Mouse (Mus musculus): ENCODE data around the gene Gimap5. TPM values are rescaled to one million over a fixed set of nuclear protein-coding genes. Genes with fewer than 3 reads are reported as not detected.
A peak's percentile ranks its signal among the peaks of the same experiment; 100 is the strongest.

Gene Gimap5
- polyA plus RNA-seq, 1 experiment from 2014 or later = 0.71 TPM

DNA sequence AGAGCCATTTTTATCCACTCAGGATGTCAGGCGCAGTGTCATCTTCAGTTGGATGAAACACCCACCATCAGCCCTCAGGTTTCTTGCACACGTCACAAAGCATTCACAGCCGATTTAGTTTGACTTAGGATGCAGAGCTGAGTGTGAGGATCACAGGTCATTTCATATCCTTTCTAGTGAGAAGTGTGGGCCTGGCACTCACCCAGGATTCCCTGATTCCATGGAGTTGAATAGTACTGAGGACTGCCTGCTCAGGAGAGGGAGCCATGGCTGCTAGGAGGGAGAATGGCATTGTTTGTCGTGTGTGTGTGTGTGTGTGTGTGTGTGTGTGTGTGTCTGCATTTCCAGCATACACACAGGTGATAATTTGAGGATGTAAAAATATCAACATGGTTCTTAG lies 25.7 kb upstream of the Gimap5 start:
- H3K9me3 ChIP-seq = no peaks in the 10 kb centered on the region
- H3K4me1 ChIP-seq = peaks cover 2% of the 10 kb centered on the region
- WGBS = 91% methylated on average over 4 of the region's 4 CpGs
- H3K4me3 ChIP-seq = no peak overlapping the region
- no peak overlapping the region for H3K27ac ChIP-seq (replicated peaks)
- H3K27me3 ChIP-seq (replicated peaks; ENCODE audit: low read depth, poor library complexity, severe bottlenecking) = no peaks in the 10 kb centered on the region
- DNase-seq (ENCODE audit: low spot score) = no peak
- H3K36me3 ChIP-seq (replicated peaks) = no peaks in the 10 kb centered on the region

DNA sequence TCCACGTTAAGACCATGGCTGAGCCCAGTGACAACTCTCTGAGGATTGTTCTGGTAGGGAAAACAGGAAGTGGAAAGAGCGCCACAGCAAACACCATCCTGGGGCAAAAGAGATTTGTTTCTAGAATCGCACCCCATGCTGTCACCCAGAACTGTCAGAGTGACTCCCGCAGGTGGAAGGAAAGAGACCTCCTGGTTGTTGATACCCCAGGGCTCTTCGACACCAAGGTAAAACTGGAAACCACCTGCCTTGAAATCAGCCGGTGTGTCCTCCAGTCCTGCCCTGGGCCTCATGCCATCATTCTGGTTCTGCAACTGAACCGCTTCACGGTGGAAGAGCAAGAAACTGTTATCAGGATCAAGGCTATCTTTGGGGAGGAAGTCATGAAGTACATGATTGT lies 22.5 kb upstream of the Gimap5 start:
- no peaks in the 10 kb centered on the region for H3K27me3 ChIP-seq (replicated peaks; ENCODE audit: low read depth, poor library complexity, severe bottlenecking)
- no peak for DNase-seq (ENCODE audit: low spot score)

DNA sequence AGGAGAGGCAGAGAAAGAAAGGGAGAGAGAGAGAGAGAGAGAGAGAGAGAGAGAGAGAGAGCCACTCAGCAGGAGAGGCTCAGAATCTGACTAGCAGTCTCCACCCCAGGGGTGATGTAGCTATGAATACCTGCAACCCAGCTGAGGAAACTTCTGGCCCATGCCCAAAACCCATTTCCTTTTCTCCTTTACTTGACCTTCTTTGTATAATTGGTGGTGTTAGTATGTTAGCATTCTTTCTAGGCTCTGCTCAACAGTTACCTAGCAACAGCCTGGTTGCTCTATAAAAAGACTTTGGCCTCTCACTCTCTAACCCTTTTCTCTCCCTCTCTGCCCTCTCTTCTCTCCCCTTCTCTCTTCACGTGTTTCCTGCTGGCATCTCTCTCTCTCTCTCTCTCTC lies 20.5 kb upstream of the Gimap5 start:
- no peaks in the 10 kb centered on the region for H3K36me3 ChIP-seq (replicated peaks)
- peaks cover 7% of the 10 kb centered on the region for H3K4me1 ChIP-seq
- H3K9me3 ChIP-seq = no peaks in the 10 kb centered on the region
- 0% methylated on average over 1 of the region's 1 CpGs for WGBS
- H3K27ac ChIP-seq (replicated peaks) = no peak overlapping the region
- DNase-seq (ENCODE audit: low spot score) = no peak
- no peaks in the 10 kb centered on the region for H3K27me3 ChIP-seq (replicated peaks; ENCODE audit: low read depth, poor library complexity, severe bottlenecking)
- H3K4me3 ChIP-seq = no peak overlapping the region

More for the DNA sequence above, 22.5 kb upstream of the Gimap5 start:
- Histone ChIP-seq H3K4me1 (peaks cover 7% of the 10 kb centered on the region), H3K9me3 (no peaks in the 10 kb centered on the region), H3K36me3 (replicated peaks) (no peaks in the 10 kb centered on the region), H3K27ac (replicated peaks) (no peak overlapping the region), H3K4me3 (no peak overlapping the region)
- WGBS = 83% methylated on average over 8 of the region's 8 CpGs

DNA sequence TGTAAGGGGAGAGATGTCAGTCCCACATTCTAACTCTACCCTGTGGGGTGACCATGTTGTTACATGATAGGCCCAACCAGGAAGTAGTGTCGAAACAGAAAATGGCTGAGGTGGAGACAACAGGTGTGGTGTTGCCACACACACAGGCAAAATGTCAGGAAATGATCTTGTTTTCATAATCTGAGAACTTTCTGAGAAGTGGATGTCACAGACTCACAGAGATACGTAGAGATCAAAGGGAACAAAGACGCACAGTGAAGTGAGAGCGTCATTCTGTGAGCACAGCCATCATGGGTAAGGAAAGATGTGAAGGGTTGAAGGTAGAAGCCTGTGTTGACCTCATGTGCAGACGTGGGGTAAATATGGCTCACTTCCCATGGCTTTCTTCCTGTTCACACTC lies 18.2 kb upstream of the Gimap5 start:
- Histone ChIP-seq H3K4me1 (peaks cover 7% of the 10 kb centered on the region), H3K9me3 (no peaks in the 10 kb centered on the region), H3K27me3 (replicated peaks; ENCODE audit: low read depth, poor library complexity, severe bottlenecking) (no peaks in the 10 kb centered on the region), H3K4me3 (no peak overlapping the region), H3K36me3 (replicated peaks) (no peaks in the 10 kb centered on the region), H3K27ac (replicated peaks) (no peak overlapping the region)
- DNase-seq (ENCODE audit: low spot score) = no peak
- WGBS = 88% methylated on average over 5 of the region's 5 CpGs

DNA sequence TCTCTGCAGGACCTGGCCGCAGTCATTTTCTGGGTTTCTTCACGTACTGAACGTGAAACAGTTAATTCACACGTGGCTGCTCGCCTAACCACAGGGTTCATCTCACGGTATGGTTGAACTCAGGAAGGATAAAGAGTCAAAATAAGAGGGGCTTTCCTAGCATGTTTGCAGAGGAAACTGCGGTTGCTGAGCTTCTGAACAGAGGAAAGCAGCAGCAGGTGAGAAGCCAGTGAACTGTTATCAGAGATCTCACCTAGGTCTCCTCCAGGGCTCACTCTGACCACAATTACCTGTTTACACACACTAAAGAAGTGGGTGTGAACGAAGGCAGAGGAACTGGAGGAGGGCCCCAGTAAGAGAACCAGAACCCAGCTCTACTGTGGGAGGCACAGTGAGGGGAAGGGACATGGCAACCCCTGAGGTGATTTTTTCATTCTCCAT lies 13.1 kb upstream of the Gimap5 start:
- Histone ChIP-seq H3K4me1 (no peaks in the 10 kb centered on the region), H3K9me3 (no peaks in the 10 kb centered on the region), H3K36me3 (replicated peaks) (no peaks in the 10 kb centered on the region), H3K27ac (replicated peaks) (no peak overlapping the region), H3K27me3 (replicated peaks; ENCODE audit: low read depth, poor library complexity, severe bottlenecking) (no peaks in the 10 kb centered on the region), H3K4me3 (no peak overlapping the region)
- WGBS = 58% methylated on average over 8 of the region's 8 CpGs
- no peak for DNase-seq (ENCODE audit: low spot score)

DNA sequence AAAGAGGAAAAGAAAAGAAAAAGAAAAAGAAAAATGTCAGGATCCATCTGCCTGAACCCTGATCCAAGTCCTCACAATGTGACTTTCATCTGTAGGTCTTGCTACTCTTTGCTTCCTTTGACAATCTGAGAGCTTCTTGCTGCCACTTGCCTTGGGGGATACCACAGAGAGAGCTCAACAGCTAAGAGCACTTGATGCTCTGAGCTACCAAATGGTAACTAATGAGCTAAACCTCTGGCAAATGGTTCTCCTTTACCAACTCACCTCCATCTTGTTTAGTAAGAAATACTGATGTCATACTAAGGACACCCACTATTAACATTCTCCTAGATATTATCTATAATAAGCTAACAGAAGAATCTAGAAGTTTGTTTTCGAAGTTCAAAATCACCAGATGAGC lies 12.3 kb upstream of the Gimap5 start:
- 74% methylated on average over 1 of the region's 1 CpGs for WGBS
- no peaks in the 10 kb centered on the region for H3K4me1 ChIP-seq
- H3K27me3 ChIP-seq (replicated peaks; ENCODE audit: low read depth, poor library complexity, severe bottlenecking) = no peaks in the 10 kb centered on the region

DNA sequence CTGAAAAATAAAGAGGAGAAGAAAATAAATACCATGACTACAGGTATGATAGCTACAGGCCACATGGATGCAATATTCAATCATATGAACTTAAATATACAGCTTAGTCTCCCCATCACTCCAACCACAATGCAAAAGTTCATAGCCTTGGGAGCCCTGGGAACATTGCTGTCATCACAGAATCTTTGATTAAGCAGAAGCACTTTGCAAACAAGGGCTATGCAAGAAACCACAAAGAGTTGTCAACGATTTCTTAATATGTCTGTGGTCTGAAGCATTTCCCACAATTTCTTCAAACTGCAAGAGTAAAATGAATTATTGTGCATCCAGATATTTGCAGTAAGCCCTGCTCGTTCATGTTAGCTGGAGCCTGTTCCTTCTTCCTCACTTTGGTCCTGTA lies 8.9 kb upstream of the Gimap5 start:
- H3K9me3 ChIP-seq = no peaks in the 10 kb centered on the region
- no peak for DNase-seq (ENCODE audit: low spot score)
- peaks cover 20% of the 10 kb centered on the region for H3K27me3 ChIP-seq (replicated peaks; ENCODE audit: low read depth, poor library complexity, severe bottlenecking)
- H3K4me1 ChIP-seq = peaks cover 10% of the 10 kb centered on the region
- no peak overlapping the region for H3K4me3 ChIP-seq
- H3K27ac ChIP-seq (replicated peaks) = no peak overlapping the region
- H3K36me3 ChIP-seq (replicated peaks) = no peaks in the 10 kb centered on the region
- WGBS = 84% methylated on average over 2 of the region's 2 CpGs

More for the DNA sequence above, 12.3 kb upstream of the Gimap5 start:
- Histone ChIP-seq H3K36me3 (replicated peaks) (no peaks in the 10 kb centered on the region), H3K27ac (replicated peaks) (no peak overlapping the region), H3K4me3 (no peak overlapping the region), H3K9me3 (no peaks in the 10 kb centered on the region)
- no peak for DNase-seq (ENCODE audit: low spot score)

DNA sequence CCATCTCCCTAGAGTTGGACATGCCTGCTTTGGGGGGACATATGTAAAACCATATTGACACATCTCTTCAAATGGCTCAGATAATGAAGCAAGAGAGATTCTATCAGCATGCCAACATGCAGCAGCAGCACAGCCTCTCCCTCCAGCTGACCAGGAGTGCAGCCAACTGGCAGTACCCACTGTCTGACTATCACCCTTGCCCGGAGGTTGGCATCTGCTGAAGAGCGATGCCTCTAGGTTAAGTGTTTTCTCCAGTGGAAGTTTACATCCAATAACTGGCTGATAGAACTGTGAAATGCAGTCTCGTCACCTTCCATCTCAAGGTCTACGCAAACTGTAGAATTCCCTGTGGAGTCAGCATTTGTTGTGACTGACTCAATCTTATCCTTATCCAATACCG lies 8.3 kb upstream of the Gimap5 start:
- DNase-seq (ENCODE audit: low spot score) = no peak
- H3K27ac ChIP-seq (replicated peaks) = no peak overlapping the region
- H3K4me1 ChIP-seq = peaks cover 16% of the 10 kb centered on the region
- no peaks in the 10 kb centered on the region for H3K9me3 ChIP-seq
- no peaks in the 10 kb centered on the region for H3K36me3 ChIP-seq (replicated peaks)
- H3K4me3 ChIP-seq = no peak overlapping the region
- H3K27me3 ChIP-seq (replicated peaks; ENCODE audit: low read depth, poor library complexity, severe bottlenecking) = peaks cover 26% of the 10 kb centered on the region
- WGBS = 86% methylated on average over 5 of the region's 5 CpGs

DNA sequence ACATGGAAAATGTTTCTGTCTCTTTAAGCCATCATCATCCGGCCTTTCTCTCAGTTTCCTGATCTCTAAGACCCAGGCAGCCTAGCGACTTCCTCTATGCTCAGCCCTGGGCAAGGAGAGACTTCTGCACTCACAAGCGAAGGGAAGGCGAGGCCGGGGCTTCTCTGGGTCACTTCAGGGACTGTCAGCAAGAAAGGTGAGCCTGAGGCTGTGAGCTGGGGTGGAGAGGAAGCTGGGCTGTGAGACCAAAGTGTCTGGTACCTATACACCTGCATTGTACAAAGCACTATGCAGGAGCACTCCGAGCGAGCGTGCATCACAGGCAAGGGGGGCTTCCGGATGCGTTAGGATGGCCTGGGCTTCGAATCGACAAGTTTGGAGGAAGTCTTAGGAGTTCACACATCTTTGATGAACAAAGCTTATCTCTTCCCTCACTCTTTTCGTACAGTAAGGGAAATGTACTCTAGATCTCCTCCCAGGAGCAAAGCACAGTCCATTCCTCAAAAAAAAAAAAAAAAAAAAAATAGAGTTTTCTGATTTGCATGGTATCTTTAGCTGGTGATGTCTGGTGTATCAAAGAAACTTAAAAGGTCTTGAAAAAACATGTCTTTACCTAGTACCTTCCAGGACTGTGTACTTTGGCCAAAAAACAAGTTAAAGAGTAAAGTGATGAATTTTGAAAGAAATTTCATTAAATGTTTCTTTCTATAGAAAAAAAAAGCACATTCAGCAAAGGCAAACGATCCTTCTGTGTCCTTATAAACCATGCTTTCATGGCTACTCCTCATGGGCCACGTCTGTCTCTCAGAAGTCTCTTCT lies 6.8 kb upstream of the Gimap5 start, which contains the start of gene Gimap1:
TSS of gene Gimap1 (plus strand) at position 94 of the 819 bp plus-strand sequence.
- WGBS = 77% methylated on average over 15 of the region's 15 CpGs
- H3K36me3 ChIP-seq (replicated peaks) = no peaks in the 10 kb centered on the region

DNA sequence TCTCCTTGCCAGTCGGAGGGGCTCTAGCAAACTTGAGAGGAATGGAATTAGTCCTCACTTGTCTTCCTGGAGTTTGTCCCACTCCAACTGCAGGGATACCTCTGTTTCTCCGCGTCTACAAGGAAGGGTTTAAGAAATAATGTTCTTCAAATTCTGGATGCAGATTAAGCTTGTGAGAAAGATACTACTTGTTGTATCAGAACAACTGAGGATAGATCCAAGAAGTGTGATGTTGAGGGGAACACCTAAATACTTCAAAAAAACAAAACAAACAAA lies 6.3 kb upstream of the Gimap5 start:
- no peak for DNase-seq (ENCODE audit: low spot score)
- H3K9me3 ChIP-seq = no peaks in the 10 kb centered on the region
- no peaks in the 10 kb centered on the region for H3K36me3 ChIP-seq (replicated peaks)
- no peak overlapping the region for H3K27ac ChIP-seq (replicated peaks)
- 87% methylated on average over 3 of the region's 3 CpGs for WGBS
- peaks cover 46% of the 10 kb centered on the region for H3K27me3 ChIP-seq (replicated peaks; ENCODE audit: low read depth, poor library complexity, severe bottlenecking)
- no peak overlapping the region for H3K4me3 ChIP-seq
- peaks cover 21% of the 10 kb centered on the region for H3K4me1 ChIP-seq

More for the DNA sequence above, 6.8 kb upstream of the Gimap5 start, which contains the start of gene Gimap1:
- 0 out of 2 replicates have a peak within 1 kb of the TSS, but pooled peaks have one; percentile 8 for H3K4me3 ChIP-seq
- H3K27ac ChIP-seq (replicated peaks) = no peak within 1 kb of the TSS
- H3K9me3 ChIP-seq = no peaks in the 10 kb centered on the region
- peaks cover 41% of the 10 kb centered on the region for H3K27me3 ChIP-seq (replicated peaks; ENCODE audit: low read depth, poor library complexity, severe bottlenecking)
- H3K4me1 ChIP-seq = peaks cover 21% of the 10 kb centered on the region
- DNase-seq (ENCODE audit: low spot score) = no peak

DNA sequence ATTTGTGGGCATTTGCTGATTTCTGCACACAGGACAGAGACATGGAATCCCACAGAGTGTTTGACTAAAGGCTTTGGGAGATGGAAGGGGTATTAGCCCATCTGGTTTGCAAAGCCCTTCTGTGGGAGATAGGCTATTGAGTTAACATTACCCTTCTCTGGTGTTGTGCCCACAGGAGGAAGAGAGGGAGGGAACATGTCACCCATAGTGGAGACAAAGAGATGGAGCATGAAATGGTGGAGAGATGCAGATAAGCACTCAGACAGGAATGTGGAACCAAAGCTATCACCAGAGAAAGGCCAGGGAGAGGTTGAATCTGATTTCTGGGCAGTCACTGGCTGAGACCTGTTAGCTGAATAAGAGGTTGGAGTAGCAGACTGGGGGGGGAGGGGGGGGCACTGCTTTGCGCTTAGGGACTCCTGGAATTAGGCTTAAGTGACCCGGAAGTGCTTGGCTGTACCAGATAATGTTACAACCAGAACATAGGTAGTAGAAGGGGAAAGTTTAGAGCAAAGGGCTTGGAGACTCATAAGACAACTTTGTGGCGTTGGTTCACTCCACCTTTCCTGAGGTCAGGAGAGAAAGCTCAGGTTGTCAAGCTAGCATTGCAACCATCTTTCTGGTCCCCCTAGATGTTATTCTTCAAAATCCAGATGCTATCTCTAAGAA lies 5.4 kb upstream of the Gimap5 start:
- H3K27me3 ChIP-seq (replicated peaks; ENCODE audit: low read depth, poor library complexity, severe bottlenecking) = peaks cover 52% of the 10 kb centered on the region
- peaks cover 21% of the 10 kb centered on the region for H3K4me1 ChIP-seq
- 75% methylated on average over 3 of the region's 3 CpGs for WGBS
- H3K4me3 ChIP-seq = no peak overlapping the region
- no peaks in the 10 kb centered on the region for H3K9me3 ChIP-seq
- DNase-seq (ENCODE audit: low spot score) = no peak
- no peak overlapping the region for H3K27ac ChIP-seq (replicated peaks)
- no peaks in the 10 kb centered on the region for H3K36me3 ChIP-seq (replicated peaks)

DNA sequence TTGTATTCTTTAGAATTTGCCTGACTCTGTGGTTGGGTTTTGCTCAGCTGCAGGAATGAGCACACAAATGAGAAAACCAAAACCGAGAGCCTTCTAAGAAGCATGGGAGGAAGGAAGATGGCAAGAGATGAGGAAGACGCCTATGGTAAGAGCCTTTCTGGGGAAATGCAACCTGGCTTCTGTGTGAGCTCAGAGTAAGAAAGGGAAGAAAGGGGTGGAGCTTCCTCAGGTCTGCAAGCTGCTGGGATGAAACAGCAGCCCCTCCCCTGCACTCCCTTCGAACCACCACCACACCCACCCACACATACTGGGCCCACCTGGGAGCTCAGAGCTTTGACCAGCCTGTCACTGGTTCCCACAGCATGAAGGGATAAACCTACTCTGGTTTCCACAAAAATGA lies 4.7 kb upstream of the Gimap5 start:
- Histone ChIP-seq H3K4me3 (no peak overlapping the region), H3K27ac (replicated peaks) (no peak overlapping the region), H3K36me3 (replicated peaks) (no peaks in the 10 kb centered on the region), H3K4me1 (peaks cover 22% of the 10 kb centered on the region), H3K9me3 (no peaks in the 10 kb centered on the region), H3K27me3 (replicated peaks; ENCODE audit: low read depth, poor library complexity, severe bottlenecking) (peaks cover 58% of the 10 kb centered on the region)
- 22% methylated on average over 3 of the region's 3 CpGs for WGBS
- no peak for DNase-seq (ENCODE audit: low spot score)

DNA sequence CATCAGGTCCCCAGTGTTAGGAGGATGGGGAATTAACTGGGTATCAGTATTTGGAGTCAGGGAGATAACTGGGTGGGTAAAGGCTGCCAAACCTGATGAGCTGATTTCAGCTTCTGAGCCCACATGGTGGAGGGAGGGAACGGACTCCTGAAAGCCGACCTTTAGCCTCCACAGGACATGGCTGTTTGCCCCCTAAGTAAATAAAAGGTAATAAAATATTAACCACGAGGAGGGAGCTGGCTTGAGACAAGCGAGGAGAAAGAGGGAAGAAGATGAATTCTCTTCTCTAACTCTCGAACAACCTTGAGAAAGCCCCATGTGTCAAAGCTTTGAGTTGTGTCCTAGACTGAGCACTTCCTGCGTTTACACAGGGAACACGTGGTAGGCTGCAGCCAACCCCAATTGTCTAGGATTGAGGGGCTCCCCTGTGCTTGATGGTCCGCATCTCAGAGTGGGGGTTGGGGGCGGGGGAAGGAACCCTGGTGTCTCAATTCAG lies 4.2 kb upstream of the Gimap5 start:
- 34% methylated on average over 9 of the region's 9 CpGs for WGBS
- no peaks in the 10 kb centered on the region for H3K36me3 ChIP-seq (replicated peaks)

More for the DNA sequence above, 4.2 kb upstream of the Gimap5 start:
- Histone ChIP-seq H3K9me3 (no peaks in the 10 kb centered on the region), H3K27me3 (replicated peaks; ENCODE audit: low read depth, poor library complexity, severe bottlenecking) (peaks cover 58% of the 10 kb centered on the region), H3K4me1 (peaks cover 24% of the 10 kb centered on the region), H3K27ac (replicated peaks) (no peak overlapping the region), H3K4me3 (no peak overlapping the region)
- DNase-seq (ENCODE audit: low spot score) = no peak
